ENCODE assay signal across 9 mouse cellular contexts in genomic region chr9:63968592-63968991, GRCm38 (mm10). TPM values are rescaled to one million over a fixed set of nuclear protein-coding genes. Genes with fewer than 3 reads are reported as not detected.
DNase-seq lines count a peak whose midpoint lies in the region; ATAC-seq lines count a peak whose summit lies in the region.
"Had no signal": no experiment of that assay in that cellular context is flagged by ENCODE, and none has a peak within 500 bp of the region (broad histone marks: within the 10 kb centered on the region; RNA-seq: fewer than 3 reads in every experiment).

No protein-coding gene starts in this region.

- H3K36me3 ChIP-seq in forebrain, embryonic 10.5 days (replicated peaks) = peaks cover 14% of the 10 kb centered on the region
- H3K36me3 ChIP-seq in forebrain, embryonic 11.5 days (ENCODE audit: control insufficient read depth, insufficient read depth, low read length) = no peaks in the 10 kb centered on the region
- H3K36me3 ChIP-seq in midbrain, embryonic 14.5 days (ENCODE audit: control insufficient read depth, insufficient read depth, low read length) = no peaks in the 10 kb centered on the region

- H3K27ac ChIP-seq in forebrain, embryonic 10.5 days = peak overlapping the region; percentile 59; the same call in 1 of the 2 replicates
- no peak overlapping the region for H3K27ac ChIP-seq in forebrain, embryonic 11.5 days (ENCODE audit: low read depth, low read length)
- no peak overlapping the region for H3K27ac ChIP-seq in midbrain, embryonic 14.5 days (replicated peaks; ENCODE audit: low read depth, low read length)

- H3K4me3 ChIP-seq in forebrain, embryonic 10.5 days = no peak overlapping the region
- no peak overlapping the region for H3K4me3 ChIP-seq in forebrain, embryonic 11.5 days (ENCODE audit: low read depth, low read length)
- no peak overlapping the region for H3K4me3 ChIP-seq in midbrain, embryonic 14.5 days (replicated peaks; ENCODE audit: low read depth, low read length)
- H3K4me3 ChIP-seq: myocyte had no signal

- no peak overlapping the region for H3K9ac ChIP-seq in forebrain, embryonic 11.5 days (ENCODE audit: low read length)
- no peak overlapping the region for H3K9ac ChIP-seq in midbrain, embryonic 14.5 days (replicated peaks; ENCODE audit: low read length)

- no peak overlapping the region for H3K4me2 ChIP-seq in forebrain, embryonic 11.5 days (ENCODE audit: low read depth, low read length, severe bottlenecking)
- no peak overlapping the region for H3K4me2 ChIP-seq in midbrain, embryonic 14.5 days (ENCODE audit: low read length)

- intact Hi-C loops in heart, postnatal 36 days (cut with DNase I) = loop anchor here (2.0 kb wide), 1 partner anchor 52 kb away; no protein-coding TSS in a partner anchor

- no peak for DNase-seq in forebrain, embryonic 10.5 days (ENCODE audit: extremely low spot score, low spot score)
- DNase-seq in forebrain, embryonic 11.5 days (ENCODE audit: low spot score) = no peak
- peak; percentile 68 for DNase-seq in cerebellum, adult 11 months
- DNase-seq in frontal cortex, postnatal 14 days (ENCODE audit: low spot score in 2 of 2) = peak; percentile 35 to 41
- peak; percentile 89 to 92 for DNase-seq in heart, postnatal 36 days
- peak; percentile 53 for DNase-seq in layer of hippocampus, adult 9-11 months
- peak; percentile 67 for DNase-seq in midbrain, embryonic 14.5 days

- no peaks in the 10 kb centered on the region for H3K9me3 ChIP-seq in forebrain, embryonic 10.5 days
- H3K9me3 ChIP-seq in forebrain, embryonic 11.5 days (ENCODE audit: control insufficient read depth, low read length) = no peaks in the 10 kb centered on the region
- no peaks in the 10 kb centered on the region for H3K9me3 ChIP-seq in midbrain, embryonic 14.5 days (ENCODE audit: control insufficient read depth, low read length)

- 86% methylated on average over 9 of the region's 9 CpGs for WGBS in forebrain, embryonic 10.5 days
- WGBS in forebrain, embryonic 11.5 days = 87% methylated on average over 9 of the region's 9 CpGs
- 61% methylated on average over 9 of the region's 9 CpGs for WGBS in midbrain, embryonic 14.5 days

- ATAC-seq in forebrain, embryonic 11.5 days (replicated peaks; ENCODE audit: low FRiP score) = no peak
- no peak; the same call in 1 of the 2 replicates for ATAC-seq in midbrain, embryonic 14.5 days (ENCODE audit: low FRiP score, low TSS enrichment)
- ATAC-seq in erythroblast, adult 5-6 weeks (replicated peaks; ENCODE audit: low FRiP score, poor library complexity, severe bottlenecking) = no peak

- peaks cover 85% of the 10 kb centered on the region for H3K4me1 ChIP-seq in forebrain, embryonic 10.5 days
- H3K4me1 ChIP-seq in forebrain, embryonic 11.5 days (replicated peaks; ENCODE audit: control insufficient read depth, insufficient read depth, low read length) = peaks cover 18% of the 10 kb centered on the region
- no peaks in the 10 kb centered on the region for H3K4me1 ChIP-seq in midbrain, embryonic 14.5 days (ENCODE audit: control insufficient read depth, insufficient read depth, low read length)

- no peaks in the 10 kb centered on the region for H3K27me3 ChIP-seq in forebrain, embryonic 10.5 days (ENCODE audit: poor library complexity, severe bottlenecking)
- no peaks in the 10 kb centered on the region for H3K27me3 ChIP-seq in forebrain, embryonic 11.5 days (ENCODE audit: control insufficient read depth, insufficient read depth, low read length)
- H3K27me3 ChIP-seq in midbrain, embryonic 14.5 days (ENCODE audit: control insufficient read depth, insufficient read depth, low read length) = no peaks in the 10 kb centered on the region

RNA-seq across cellular contexts. Expression of gene Smad6, which starts 53.3 kb away (rescaled TPM):
- polyA plus RNA-seq in forebrain, embryonic 10.5 days (2016; fragmentation: Nextera tagmentation; extraction: Ambion mirVana) = 3.6 and 3.7 TPM in 2 replicates
- 6.5 and 7.4 TPM in 2 replicates for polyA plus RNA-seq in forebrain, embryonic 11.5 days (2014; fragmentation: Nextera tagmentation; extraction: Ambion mirVana)
- 10 to 100 TPM; 11.4 to 16.3 TPM for total RNA-seq in heart, postnatal 36 days (2021)
- polyA plus RNA-seq in midbrain, embryonic 14.5 days (2014; fragmentation: Nextera tagmentation; extraction: Ambion mirVana) = 0.67 and 2.0 TPM in 2 replicates
- not detected in 2 replicates for total RNA-seq in erythroblast, adult 5-6 weeks (2015; ENCODE audit: low replicate concordance)
- total RNA-seq in erythroblast, adult 5-6 weeks (2017; ENCODE audit: low replicate concordance) = 0.60 TPM in 1 of 2 replicates, not detected in the other

Comparison
In these comparisons a context has a peak if more than half of its experiments do, and no peak if none do; other contexts are left out.
1. DNase-seq: peak in cerebellum, adult 11 months (single experiment), frontal cortex, postnatal 14 days (2 of 2), heart, postnatal 36 days (2 of 2), layer of hippocampus, adult 9-11 months (single experiment) and midbrain, embryonic 14.5 days (single experiment); none in forebrain, embryonic 10.5 days (single experiment) and forebrain, embryonic 11.5 days (single experiment).